Mouse (Mus musculus) spleen, adult 2 months (tissue): ENCODE results near the gene Ankrd23. TPM values are rescaled to one million over a fixed set of nuclear protein-coding genes. Genes with fewer than 3 reads are reported as not detected.
"Not testable (repeated sequence)": the region's sequence is repeated elsewhere in the genome, so short reads cannot be mapped to it uniquely, and the experiment has no call there.

Experiments
- DNase-seq, 2 experiments: peaks; one replicate each; pipeline versions ENCODE4 v3.0.0 to v3.0.0-alpha.2; 2012 to 2021; ENCODE audit warnings: low spot score in 2 of 2, low read depth in 1 of 2
- H3K27ac ChIP-seq: fragments of 200-500 bp; 2 replicates; pipeline ENCODE4 v1.5.1; 2012; ENCODE audit warnings: low read length, inconsistent platforms; ENCODE audit not compliant: insufficient read depth
- H3K27me3 ChIP-seq: fragments of 200-500 bp; 2 replicates; pipeline ENCODE4 v1.6.1; 2012; ENCODE audit warnings: mild to moderate bottlenecking, moderate library complexity, low read length, inconsistent platforms; ENCODE audit not compliant: control insufficient read depth, insufficient read depth
- H3K36me3 ChIP-seq: fragments of 200-500 bp; 2 replicates; pipeline ENCODE4 v1.6.1; 2012; ENCODE audit warnings: mild to moderate bottlenecking, low read length, inconsistent platforms; ENCODE audit not compliant: control insufficient read depth, insufficient read depth
- H3K4me1 ChIP-seq: fragments of 200-500 bp; 2 replicates; pipeline ENCODE4 v1.6.1; 2011; ENCODE audit warnings: inconsistent platforms; ENCODE audit not compliant: control insufficient read depth, insufficient read depth, insufficient read length
- H3K4me3 ChIP-seq: fragments of 200-500 bp; 2 replicates; pipeline ENCODE4 v1.5.1; 2011; ENCODE audit warnings: mild to moderate bottlenecking, inconsistent platforms; ENCODE audit not compliant: insufficient read depth, insufficient read length; ENCODE audit errors: extremely low read depth
- CTCF ChIP-seq: fragments of 200-500 bp; IDR thresholded peaks from 2 replicates; pipeline ENCODE4 v1.5.1; 2011; ENCODE audit warnings: mild to moderate bottlenecking, inconsistent platforms; ENCODE audit not compliant: insufficient read depth, insufficient read length, insufficient replicate concordance; ENCODE audit errors: extremely low read depth
- POLR2A ChIP-seq: fragments of 200-500 bp; IDR thresholded peaks from 2 replicates; pipeline ENCODE4 v1.6.1; 2011; ENCODE audit warnings: low read depth, low read length, inconsistent platforms
- WGBS: fragments of 180-500 bp; shearing (Covaris S2); methylation state at CpG from one replicate; pipeline ENCODE4 v1.1.7; 2018; 5-methylcytosine and 5-hydroxymethylcytosine counted together
- polyA plus RNA-seq: library from polyadenylated mRNA; depleted of rRNA; stranded (reverse); fragments of >200 nt; gene quantifications from 2 replicates; pipeline ENCODE4 v1.2.3, GENCODE M21; 2012; rRNA removed

The Ankrd23 gene
- polyA plus RNA-seq = 16.6 and 17.7 TPM in 2 replicates

GRCm38 (mm10) chr1:36536783-36537182 is at the start of gene Ankrd23:
Gene Ankrd23 (minus strand): TSS chr1:36536883.
- WGBS = 96% methylated on average over 9 of the region's 9 CpGs
- H3K27ac ChIP-seq, H3K4me1 ChIP-seq, DNase-seq, H3K27me3 ChIP-seq, H3K4me3 ChIP-seq: not testable (repeated sequence)
- peaks cover 24% of the 10 kb centered on the region for H3K36me3 ChIP-seq

GRCm38 (mm10) chr1:36586288-36586687 is 49.6 kb upstream of the Ankrd23 start:
- H3K27ac ChIP-seq = no peak overlapping the region
- H3K4me1 ChIP-seq = peaks cover 7% of the 10 kb centered on the region; the same call in 1 of the 2 replicates
- H3K4me3 ChIP-seq = no peak overlapping the region
- H3K36me3 ChIP-seq = no peaks in the 10 kb centered on the region
- WGBS = 86% methylated on average over 4 of the region's 4 CpGs
- no peaks in the 10 kb centered on the region for H3K27me3 ChIP-seq
- no peak for DNase-seq
- TF ChIP-seq POLR2A = no peak
- no peak for TF ChIP-seq CTCF

- H3K27me3 ChIP-seq = no peaks in the 10 kb centered on the region
- TF ChIP-seq POLR2A (no peak), CTCF (no peak)
- no peaks in the 10 kb centered on the region for H3K36me3 ChIP-seq
- DNase-seq = no peak
- no peak overlapping the region for H3K27ac ChIP-seq
- H3K4me3 ChIP-seq = no peak overlapping the region
- WGBS = 81% methylated on average over 8 of the region's 8 CpGs
- peaks cover 4% of the 10 kb centered on the region; the same call in 1 of the 2 replicates for H3K4me1 ChIP-seq
Measured at GRCm38 (mm10) chr1:36583408-36584116, 46.9 kb upstream of the Ankrd23 start.

GRCm38 (mm10) chr1:36582211-36582610 is 45.5 kb upstream of the Ankrd23 start:
- H3K4me1 ChIP-seq = peaks cover 4% of the 10 kb centered on the region; the same call in 1 of the 2 replicates
- no peak overlapping the region for H3K4me3 ChIP-seq
- H3K27ac ChIP-seq = no peak overlapping the region
- no peaks in the 10 kb centered on the region for H3K27me3 ChIP-seq
- no peaks in the 10 kb centered on the region for H3K36me3 ChIP-seq
- 79% methylated on average over 8 of the region's 8 CpGs for WGBS
- TF ChIP-seq CTCF (no peak), POLR2A (no peak)
- DNase-seq = no peak

GRCm38 (mm10) chr1:36581260-36581659 is 44.6 kb upstream of the Ankrd23 start:
- no peaks in the 10 kb centered on the region for H3K27me3 ChIP-seq
- no peaks in the 10 kb centered on the region for H3K36me3 ChIP-seq
- H3K27ac ChIP-seq = no peak overlapping the region
- 89% methylated on average over 5 of the region's 5 CpGs for WGBS
- TF ChIP-seq POLR2A (no peak), CTCF (no peak)
- peaks cover 4% of the 10 kb centered on the region; the same call in 1 of the 2 replicates for H3K4me1 ChIP-seq
- no peak overlapping the region for H3K4me3 ChIP-seq
- DNase-seq = no peak

GRCm38 (mm10) chr1:36580384-36581207 is 43.9 kb upstream of the Ankrd23 start:
- peak overlapping the region; percentile 54; the same call in 1 of the 2 replicates for H3K27ac ChIP-seq

More at GRCm38 (mm10) chr1:36580384-36581207, 43.9 kb upstream of the Ankrd23 start:
- no peak for DNase-seq
- no peaks in the 10 kb centered on the region for H3K27me3 ChIP-seq
- H3K36me3 ChIP-seq = no peaks in the 10 kb centered on the region
- WGBS = 28% methylated on average over 17 of the region's 17 CpGs
- H3K4me1 ChIP-seq = peaks cover 4% of the 10 kb centered on the region; the same call in 1 of the 2 replicates
- TF ChIP-seq POLR2A (no peak), CTCF (no peak)
- no peak overlapping the region for H3K4me3 ChIP-seq
